Mouse (Mus musculus) cerebellum, postnatal 25 days (tissue): ENCODE results near the gene Lef1.
A peak's percentile ranks its signal among the peaks of the same experiment; 100 is the strongest.

ENCODE experiments used
- DNase-seq, 2 experiments: peaks; one replicate each; pipeline ENCODE4 v3.0.0; 2021; ENCODE audit warnings: mixed read lengths in 2 of 2

Gene Lef1

DNA sequence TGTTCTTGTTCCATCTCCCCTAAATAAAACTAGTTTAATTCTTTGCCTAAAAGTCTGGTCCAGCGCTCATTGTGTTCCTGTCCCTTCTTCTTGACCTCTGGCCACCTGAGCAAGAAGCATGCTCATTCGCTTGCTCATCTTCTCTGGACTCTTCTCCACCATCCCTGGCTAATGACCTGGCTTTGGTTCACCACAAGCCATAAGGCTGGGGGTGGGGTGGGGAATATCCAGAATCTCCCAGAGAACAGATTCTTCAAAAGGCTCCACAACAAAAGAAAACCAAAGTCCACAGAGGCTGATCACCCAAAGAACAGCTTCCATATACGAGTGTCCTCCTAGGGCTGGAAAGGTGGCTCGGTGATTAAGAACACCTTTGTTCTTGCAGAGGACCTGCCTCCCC lies 144.7 kb downstream of the Lef1 start:
- DNase-seq: no peak

DNA sequence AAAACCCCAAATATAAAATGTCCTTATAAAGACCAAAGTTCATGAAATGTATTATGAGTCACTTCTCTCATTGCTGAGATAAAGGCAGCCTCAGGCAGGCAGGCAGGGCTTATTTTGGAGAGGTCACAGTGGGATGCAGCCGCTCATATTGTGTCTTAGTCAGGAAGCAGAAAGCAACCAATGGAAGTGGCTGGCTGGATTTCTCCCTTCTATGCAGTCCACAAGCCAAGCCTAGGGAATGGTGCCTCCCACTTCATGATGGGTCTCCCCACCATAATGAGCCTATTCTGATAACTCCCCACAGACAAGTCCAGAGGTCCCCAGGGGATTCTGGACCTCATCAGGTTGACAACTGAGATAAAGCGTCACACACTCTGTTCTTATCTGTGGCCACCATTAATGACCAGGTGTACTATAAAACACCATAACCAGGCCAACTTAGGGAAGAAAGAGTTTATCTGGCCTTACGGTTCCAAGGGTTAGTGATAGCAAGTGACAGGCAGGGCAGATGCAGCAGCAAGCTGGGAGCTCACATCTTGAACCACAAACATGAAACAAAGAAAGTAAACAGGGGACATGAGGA lies 145.2 kb downstream of the Lef1 start:
- no peak for DNase-seq

DNA sequence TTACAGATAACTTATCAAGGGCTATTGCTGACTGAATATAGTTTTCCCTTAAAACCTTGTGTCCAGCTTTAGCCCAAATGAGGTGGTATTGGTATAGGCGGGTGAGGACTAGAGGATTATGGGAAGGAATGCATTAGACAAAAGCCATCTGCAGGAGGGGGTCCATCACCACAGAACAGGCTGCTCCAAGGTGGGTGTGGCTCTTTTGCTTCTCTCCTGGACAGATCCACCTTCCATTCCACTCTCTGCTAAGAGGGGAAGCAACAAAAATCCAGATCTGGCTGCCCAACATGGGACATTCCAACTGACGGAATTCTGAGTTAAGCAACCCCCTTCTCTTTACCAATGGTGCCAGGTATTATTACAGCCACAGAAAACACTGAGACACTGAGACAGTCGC lies 148.7 kb downstream of the Lef1 start:
- no peak for DNase-seq

DNA sequence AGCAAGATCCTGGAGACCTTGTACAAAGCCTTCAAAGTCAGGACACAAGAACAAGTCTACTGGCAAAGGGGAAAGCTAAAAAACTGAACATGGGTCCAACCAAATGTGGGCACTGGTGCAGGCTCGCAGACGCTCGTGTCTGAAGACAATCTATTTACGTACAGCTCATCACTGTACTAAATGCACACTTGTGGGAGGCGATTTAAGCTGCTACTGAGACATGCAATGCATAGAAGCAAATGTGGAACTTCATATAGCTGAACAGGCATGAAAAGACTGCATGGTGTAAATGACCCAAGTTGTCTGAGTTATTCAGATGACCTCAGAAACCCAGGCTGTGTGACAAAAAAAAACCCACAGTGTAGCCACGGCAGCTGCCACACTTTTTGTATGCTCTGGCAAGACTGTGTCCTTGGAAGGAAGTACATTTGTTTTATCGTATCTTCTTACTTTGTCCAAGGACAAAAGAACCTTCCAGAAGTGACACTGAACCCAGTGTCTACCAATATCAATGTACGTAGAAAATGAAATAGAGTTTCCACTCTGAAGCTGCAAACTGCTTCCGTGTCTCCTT lies 149.2 kb downstream of the Lef1 start:
- no peak for DNase-seq

DNA sequence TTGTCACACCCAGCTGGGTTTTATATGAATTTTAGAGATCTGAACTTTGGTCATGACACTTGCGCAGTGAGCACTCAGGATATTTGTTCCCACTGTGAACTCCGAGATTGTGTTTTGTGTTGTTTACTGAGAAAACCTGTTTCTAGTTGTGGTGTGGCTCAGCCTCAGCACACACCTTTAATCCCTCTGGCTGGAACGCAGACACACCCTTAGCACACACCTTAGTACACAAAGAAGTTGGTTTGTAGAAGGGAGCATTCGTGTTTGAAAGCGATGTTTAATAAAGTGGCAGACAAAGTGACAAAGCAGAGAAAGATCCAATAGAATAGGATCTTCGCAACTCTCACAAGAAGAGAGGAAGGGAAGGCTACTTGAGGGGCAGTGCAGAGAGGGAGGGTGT lies 150.1 kb downstream of the Lef1 start:
- no peak for DNase-seq

GRCm38 (mm10) chr3:131263766-131264486 lies 153.7 kb downstream of the Lef1 start:
- DNase-seq: no peak

- no peak for DNase-seq
These were observed 155.2 kb downstream of the Lef1 start for GRCm38 (mm10) chr3:131265516-131265915.

- no peak for DNase-seq
These were observed 156.2 kb downstream of the Lef1 start for GRCm38 (mm10) chr3:131266366-131267050.

DNA sequence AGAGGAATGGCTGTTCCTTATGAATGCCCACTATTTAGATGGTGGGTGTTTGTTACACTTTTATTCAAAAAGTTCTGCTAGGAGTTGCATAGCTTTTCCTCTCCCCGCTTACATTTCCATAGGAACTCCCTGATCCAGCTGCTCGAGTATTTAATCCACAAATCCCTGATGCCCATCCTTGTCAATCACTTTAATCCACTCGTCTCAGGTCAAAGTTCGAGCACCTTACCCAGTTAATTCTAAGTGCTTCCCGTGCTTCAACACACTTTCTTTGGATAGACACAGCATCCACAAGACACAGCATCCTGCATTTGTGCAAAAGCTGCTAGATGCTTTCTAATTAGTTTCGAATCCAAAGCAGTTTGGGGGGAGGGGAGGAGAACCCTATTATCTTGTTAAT lies 160.1 kb downstream of the Lef1 start:
- no peak for DNase-seq

- no peak for DNase-seq
These were observed 160.9 kb downstream of the Lef1 start for GRCm38 (mm10) chr3:131271157-131271556.

- DNase-seq: peak; percentile 80 to 89
These were observed 161.5 kb downstream of the Lef1 start, which contains the start of gene Hadh for GRCm38 (mm10) chr3:131271559-131272373. Hadh (minus strand) TSS chr3:131272101.

DNA sequence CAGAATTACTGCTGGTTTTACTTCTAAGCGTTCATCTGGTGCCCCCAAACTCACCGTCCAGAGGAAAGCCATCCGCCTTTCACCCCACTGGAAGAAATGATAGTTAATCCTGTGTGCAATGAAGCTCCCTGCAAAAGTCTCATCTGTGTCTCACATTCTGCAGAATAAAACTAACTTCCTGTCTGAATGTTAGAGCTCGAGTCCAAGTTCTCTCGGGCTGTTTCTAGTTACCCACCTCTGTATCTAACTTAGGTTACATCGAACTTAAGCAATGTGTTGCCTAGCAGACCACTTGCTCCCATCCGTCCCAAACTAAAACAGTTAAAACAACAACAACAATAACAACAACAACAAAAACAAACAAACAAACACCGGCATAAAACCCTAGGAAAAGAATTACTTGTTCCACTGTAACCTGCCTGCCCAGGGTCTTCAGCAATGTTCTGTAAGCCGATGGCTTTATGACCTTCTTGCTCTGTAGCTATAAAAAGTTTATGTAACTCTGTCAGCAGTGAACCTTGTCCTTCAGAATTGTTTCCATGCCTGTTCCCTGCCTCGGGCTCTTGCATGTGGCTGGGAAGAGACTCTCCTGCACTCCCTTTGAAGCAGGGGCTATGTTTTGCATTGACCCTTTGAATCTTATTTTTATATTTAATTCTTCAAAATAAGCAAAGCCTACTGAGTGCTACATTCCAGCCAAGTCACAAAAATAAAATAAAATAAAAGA lies 162.3 kb downstream of the Lef1 start:
- no peak for DNase-seq
